Mouse (Mus musculus) lung, adult 18-20 months (tissue): ENCODE data around the gene Zranb1.

Experiments used
- DNase-seq, 2 experiments: peaks; one replicate each; pipeline ENCODE4 v3.0.0; 2022; ENCODE audit warnings: mixed read lengths in 2 of 2

Zranb1 gene

DNA sequence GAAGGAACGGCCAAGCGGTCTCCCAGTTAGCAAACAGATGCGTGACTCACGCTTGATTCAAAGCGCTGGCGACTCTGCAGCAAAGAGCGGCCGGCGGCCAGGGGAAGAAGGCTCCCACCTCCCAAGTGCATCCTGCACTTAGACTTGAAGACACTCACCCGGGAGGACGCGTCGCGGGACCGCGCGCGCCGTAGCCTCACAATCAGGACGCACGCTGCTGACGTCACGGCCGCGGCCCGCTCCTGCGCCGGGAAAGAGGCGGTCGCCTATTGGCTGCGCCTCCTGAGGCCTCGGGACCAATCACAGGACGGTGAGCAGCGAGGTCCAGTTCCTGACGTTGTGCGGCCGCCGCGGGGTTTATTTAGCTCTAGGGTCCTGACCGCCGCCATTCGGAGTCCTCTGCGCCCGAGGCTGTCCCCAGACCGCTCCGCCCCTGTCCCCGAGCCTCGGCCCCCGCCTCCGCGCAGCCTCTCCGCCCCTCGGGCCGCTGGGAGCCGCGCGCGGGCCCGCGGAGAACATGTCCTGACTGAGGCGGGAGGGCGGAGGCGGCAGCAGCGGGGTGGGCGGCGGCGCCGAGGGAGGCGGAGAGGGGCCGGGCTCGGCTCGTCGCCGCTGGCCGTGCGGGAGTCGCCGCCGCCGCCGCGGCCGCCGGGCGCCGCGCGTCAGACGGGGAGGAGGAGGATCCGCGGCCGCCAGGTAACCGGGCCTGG lies at the start of gene Zranb1:
Gene Zranb1, plus strand, starts transcription at position 293 of the 710 bp plus-strand sequence.
- DNase-seq = peak; percentile 98

DNA sequence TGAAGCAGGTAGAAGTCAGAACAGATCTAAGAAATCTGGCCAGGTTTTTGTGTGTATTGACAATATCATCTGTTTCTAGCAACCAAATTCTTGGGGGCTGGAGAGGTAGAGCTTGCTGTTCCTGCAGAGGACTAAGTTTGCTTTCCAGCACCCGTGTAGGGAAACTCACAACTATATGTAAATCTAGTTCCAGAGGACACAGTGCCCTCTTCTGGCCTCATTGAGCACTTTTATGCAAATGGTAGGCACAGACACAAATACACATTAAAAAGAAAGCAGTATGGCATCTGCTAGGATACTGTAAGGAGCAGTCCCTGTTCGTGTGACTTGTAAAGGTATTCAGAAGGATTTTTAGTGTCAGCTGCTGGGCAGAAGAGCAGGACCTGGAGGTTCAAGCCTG lies 48.6 kb upstream of the Zranb1 start:
- no peak for DNase-seq

DNA sequence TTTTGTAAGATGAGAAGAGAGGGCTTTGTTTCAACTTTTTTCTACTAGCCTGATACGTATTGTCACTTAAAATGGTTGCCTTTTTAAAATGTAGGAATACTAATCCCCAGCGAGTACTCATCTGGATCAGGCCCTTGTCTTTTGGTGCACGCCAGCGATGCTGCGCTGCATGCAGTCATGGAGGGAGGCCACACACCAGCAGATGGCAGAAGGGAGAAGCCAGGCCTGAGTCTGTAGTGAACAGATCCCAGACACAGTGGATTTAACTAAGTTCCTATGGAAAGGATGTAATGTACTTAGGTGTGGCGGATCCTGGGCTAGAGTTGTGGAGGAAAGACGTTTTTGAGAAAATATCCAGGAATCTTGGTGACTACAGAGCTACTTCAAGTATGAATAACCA lies 46.9 kb upstream of the Zranb1 start:
- DNase-seq = no peak

DNA sequence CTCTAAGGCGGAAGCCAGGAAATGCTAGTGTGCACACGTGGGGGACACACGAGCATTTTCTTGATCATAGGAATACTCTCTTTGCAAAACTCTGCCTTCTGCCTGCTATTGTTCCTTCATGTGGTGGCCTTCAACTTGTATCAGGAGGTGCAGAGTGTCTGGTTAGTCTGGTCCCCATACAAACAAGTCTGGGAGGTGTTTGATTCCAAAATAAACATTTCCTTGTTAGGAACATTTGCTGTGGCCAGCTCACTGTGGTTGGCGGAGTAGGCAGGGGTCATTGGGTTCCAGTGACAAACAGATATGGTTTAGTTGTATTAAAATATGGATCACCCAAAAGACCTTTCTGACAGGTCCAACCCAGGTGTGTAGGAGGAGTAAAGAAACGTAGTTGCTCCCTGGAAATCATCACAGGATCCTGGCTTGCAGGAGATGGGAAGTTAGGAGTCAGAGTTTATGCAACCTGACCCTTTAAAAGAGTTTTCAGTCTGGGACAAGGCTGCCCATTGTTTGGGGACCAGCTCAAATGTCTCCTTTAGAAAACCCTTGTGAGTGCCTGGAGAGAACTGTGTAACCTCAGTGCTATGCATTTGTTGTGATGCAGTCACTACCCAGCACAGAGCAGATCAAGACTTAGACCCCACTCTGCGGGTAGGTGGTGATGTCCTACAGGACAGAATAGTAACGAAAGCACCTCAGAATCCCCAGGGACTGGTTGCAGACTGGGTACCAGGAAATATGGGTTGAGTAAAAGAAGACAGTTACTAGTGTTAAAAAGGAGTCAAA lies 43.7 kb upstream of the Zranb1 start:
- peak; percentile 20 to 36 for DNase-seq

DNA sequence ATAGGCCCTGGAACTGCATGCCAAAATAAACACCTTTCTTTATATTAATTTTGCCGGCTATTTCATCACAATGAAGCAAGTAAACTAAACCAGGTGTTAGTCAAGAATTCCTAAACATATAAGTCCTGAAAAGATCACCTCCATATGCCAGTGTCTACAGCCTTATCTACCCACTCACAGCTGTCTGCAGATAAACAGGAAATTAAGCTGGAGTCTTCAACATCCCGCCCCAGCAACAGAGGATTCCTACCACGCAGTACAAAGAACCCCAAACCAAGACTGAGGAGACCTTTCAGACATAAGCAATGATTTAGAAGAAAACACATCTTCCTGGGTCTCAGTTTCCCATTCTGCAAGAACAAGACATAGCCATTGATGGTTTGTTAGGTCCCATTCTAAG lies 42.9 kb upstream of the Zranb1 start:
- DNase-seq = no peak

DNA sequence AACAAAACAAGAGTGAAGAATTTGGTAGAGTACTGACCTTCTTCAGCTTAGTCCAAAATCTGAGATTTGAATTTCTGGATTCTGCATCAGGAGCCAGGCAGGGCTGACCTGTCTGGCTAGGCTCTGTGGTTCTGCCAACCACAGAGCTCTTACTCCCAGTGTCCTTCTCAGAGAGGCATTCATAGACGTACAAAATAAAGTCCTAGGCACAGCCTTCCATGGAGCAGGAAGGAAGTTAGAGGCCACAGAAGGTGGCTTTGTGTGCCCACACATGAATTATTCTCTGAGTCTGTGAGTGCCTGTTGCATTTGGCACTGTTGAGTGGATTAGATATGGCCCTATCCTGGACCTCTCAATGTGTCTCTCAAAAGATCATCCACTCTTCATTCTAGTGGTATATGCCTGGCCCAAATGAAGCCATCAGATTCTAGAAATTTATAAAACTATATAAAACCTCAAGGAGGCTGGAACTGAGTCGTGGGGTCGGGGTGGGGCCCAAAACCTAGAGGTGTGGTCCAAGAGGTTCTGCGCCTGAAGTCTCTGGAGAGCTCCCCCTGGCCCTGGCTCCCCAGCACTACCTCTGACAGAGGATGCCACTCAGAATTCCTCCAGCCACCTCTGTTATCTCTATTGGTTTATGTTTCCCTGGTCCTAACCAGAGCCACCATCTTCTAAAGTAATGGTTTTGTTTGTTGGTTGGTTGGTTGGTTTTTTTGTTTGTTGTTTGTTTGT lies 42.3 kb upstream of the Zranb1 start:
- no peak for DNase-seq

DNA sequence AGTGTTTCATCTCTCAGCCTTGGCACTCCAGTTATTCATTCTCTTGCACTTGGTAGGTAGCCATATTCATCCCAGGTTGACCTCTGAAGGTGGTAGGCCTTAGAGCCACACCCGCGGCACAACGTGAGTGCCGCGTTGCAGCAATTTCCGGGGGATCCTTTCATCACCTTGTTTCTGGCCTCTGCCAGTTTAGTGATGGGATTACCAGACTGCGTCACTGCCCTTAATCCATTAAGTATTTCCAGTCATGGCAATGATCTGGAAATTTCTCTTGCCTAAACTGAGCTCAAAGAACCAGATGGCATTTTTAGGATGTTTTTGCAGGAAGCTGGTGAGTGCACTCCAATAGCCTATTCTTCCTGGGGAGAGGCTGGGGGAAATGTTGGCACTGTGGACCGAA lies 41.3 kb upstream of the Zranb1 start:
- no peak for DNase-seq

DNA sequence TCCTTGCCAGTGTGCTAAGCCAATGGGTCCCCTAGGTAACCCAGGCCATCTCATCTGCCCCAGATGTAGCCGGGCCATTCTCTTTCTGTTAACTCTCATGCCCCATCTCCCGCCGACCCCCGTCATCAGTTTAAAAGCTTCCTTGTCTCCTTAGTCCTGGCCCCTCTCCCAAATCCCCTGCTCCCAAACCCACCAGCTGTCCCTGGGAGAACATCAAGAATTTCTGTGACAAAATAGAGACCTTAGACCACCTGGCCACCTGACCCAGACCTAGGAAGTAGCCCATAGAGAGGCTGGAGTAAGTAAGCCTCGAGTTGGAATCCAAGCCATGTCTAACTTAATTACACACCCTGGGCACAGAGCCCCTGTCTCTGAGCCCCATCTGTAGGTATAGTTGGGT lies 40.7 kb upstream of the Zranb1 start:
- DNase-seq = no peak

DNA sequence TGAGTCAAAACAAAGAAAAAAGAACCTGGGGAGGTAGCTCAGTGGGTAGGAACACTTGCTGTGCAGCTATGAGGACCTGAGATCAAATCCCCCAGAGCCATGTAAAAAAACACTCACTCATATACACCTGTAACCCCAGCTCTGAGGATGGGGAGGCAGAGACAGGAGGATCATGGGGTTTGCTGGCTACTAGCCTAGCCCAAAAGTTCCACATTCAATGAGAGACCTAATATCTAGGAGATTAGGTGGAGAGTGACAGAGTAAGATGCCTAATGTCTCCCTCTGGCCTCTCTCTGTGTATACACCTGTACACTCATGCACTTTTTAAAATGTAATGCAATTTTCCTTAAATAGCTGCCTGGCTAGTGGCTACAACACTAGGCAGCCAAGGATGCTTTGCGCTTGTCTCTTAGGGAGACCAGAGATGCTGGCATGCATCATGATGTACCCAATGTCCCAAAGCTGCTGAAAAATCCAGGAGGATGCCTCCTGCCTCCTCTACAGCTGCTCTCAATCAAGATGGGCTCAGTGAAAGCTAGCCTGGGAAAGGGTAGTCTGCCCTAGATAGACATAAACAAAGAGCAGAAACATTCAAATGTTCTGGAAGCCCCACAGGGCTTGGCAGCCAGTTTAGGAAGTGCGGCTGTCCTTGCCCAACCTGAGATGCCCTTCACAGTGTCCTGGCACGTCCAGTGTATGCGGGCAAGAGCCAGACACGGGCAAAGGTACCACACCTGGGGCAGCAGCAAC lies 39.2 kb upstream of the Zranb1 start:
- no peak for DNase-seq

DNA sequence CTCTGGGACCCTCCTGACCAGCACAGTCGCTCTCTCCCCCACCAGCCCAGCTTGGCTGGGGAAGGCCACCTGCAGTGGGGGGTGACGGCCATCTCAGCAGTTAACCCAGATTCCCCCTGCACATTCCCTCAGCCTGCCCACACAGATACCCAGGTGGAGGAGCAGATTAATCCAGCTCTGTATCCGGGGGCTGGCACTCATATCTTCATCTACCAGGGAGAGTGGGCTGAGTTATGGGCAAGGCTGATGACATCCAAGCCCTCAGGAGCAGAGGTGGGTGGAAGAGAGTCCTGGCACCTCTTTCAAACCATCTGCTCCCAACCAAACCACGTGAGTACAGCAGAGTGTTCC lies 38.7 kb upstream of the Zranb1 start:
- DNase-seq = no peak

DNA sequence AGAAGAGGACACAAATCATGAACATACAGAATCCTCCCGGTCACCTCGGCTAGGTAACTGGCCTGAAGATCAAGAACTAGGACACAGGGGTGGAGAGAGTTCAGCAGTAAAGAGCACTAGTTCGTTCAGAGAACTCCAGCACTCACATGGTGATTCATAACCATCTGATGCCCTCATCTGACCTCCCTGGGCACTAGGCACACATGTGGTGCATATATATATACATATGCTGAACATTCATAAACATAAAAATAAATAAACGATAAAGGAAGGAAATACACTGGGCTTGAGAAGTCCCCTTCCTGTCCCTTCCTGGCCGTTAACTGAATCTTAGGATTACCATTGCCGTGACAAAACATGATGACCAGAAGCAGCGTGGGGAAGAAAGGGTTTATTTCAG lies 38.1 kb upstream of the Zranb1 start:
- DNase-seq = no peak

DNA sequence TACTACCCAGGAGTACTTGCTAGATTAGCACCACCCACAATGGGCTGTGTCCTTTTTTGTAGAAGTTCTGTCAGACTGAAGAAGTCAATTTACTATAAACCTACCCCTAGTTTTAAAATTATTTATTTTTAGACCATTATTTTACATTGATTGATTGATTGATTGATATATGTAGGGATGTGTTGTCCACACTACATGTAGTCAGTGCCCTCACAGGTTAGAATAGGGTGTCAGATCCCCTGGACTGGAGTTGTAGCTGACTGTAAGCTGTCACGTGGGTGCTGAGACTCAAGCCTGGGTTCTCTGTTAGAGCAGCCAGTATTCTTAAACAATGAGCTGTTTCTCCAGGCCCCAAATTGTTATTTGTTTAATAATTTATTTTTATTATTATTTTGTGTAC lies 37.6 kb upstream of the Zranb1 start:
- DNase-seq = no peak

DNA sequence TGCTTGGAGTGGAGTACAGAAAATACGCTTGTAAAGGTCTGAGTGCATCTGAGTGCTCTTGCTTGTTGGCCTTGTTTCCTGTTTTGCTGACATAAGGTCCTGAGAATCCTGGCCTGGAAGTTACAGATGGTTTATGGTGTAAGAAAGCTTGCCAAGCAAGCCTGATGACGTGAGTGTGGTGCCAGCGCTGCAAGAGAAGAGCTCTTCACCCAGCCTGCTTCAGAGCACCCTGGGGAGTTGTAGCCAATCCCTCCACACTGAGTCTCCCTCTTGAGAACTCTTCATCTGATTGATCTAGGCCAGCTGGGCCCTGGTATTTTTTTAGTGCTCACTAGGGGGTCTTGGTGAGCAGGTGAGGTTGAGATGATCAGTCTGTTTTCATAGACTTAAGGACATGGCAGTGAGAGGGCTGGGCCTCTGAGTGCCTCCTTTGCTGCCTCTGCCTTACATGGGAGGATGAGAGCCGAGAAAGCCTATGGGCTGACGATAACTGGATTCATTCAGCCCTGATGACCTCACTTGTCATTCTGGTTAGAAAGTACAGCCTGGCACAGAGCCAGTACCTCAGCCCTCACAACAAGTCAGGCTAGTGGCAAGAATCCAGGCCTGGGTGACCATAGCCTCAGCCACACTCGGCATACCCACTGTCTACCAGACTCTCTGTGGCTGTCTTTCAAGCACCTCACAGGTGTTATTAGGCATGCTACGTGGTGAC lies 35.9 kb upstream of the Zranb1 start:
- peak; percentile 71 to 80 for DNase-seq

DNA sequence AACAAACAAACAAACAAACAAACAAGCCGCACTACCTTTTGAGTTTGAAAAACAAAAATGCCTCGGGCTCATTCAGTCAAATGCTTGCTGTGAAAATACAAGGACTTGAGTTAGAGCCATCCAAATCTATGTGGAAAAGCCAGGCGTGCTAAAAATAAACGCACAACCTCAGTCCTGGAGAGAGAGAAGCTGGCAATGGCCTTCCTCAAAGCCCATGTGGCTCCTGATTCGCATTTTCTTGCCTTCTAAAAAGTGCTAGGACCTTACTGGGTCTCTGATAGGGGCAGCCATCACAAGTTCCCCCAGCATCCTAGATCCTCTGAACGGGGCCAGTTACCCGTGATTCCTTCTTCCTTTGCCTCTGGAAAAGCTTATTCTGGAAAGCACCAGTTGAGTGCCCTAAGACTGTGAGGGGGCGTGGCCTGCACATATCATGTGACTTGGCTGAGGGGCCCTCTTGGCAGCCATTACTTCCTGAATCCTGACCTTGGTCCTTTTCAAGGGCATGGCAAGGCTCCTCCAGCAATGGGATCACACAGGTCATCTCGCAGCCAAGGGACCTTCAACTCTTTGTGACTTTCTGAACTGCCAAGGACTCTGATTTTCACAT lies 34.6 kb upstream of the Zranb1 start:
- DNase-seq = no peak

DNA sequence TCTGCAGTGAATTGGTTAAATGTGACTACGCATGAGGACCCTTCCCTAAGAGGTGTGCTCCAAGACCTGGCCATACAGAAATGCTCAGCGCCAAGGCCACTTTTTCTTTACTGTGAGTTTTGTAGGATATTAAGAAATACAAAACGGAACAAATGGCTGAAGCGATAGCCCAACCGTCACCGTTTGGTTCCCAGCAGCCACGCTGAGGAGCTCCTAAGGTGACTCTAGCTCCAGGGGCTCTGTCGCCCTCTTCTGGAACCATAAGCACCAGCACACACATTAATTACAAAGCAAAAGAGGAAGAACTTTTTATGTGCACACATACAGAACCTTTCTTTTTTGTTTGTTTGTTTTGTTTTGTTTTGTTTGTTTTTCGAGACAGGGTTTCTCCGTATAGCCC lies 33.7 kb upstream of the Zranb1 start:
- no peak for DNase-seq

DNA sequence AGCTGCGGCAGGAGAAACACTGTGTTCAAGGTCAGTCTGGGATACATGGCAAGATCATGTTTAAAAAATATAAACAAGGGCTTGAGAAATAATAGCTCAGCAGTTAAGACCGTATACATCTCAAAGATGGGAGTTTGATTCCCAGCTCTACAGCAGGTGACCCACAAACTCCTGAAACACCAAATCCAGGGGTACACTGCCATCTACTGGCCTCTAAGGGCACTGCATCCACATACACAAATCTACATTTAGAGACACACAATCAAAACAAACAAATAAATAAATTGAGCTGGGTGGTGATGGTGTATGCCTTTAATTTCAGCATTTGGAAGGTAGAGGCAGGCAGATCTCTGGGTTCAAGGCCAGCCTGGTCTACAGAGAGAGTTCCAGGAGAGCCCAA lies 32.7 kb upstream of the Zranb1 start:
- peak in 1 of 2 experiments; percentile 15 for DNase-seq

DNA sequence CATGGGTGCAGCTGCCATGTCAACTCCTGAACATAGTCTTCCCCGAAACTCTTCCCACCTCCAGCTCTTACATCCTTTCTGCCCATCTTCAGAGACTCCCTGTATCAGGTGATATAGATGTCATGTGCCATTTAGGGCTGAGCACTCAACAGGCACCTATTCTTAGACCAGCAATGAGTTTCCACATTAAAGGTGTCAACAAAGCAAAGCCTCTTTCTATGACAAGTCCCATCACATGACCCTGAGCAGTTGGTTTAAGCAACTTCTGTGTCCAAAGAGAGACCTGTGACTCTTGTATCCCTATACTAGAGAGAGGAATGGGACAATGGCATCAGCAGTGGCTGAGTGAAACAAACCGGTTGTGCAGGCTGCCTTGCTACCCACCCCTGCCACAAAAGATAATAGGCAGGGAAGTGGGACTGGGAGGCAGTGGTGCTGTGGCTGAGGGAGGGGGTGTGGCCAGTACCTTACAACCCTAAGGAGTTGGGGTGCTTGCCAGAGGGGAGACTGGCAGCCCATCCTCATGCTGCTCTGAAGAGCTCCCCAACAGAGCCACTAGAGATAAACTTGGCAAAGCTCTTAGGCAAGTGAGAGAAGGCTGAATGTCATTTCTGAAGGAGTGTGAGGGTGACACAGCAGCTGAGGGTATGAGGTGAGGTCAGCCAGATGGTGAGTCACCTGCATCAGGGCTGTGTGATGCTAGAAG lies 30.0 kb upstream of the Zranb1 start:
- peak; percentile 30 to 45 for DNase-seq

DNA sequence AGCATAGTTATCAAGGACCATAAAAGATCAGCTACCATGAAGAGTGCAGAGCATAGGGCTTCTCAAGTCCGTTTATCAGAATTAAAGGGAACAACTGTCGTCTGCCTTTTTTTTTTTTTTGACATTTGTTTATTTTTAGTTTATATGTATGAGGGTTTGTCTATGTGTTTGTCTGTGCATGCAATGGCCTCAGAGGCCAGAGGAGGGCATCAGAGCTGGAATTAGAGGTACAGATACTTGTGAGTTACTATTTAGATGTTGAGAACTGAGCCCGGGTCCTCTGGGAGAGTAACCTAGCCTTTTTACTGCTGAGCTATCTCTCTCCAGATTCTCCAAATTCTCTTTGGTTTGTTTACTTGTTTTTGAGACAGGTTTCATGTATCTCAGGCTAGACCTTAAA lies 27.1 kb upstream of the Zranb1 start:
- DNase-seq = no peak

DNA sequence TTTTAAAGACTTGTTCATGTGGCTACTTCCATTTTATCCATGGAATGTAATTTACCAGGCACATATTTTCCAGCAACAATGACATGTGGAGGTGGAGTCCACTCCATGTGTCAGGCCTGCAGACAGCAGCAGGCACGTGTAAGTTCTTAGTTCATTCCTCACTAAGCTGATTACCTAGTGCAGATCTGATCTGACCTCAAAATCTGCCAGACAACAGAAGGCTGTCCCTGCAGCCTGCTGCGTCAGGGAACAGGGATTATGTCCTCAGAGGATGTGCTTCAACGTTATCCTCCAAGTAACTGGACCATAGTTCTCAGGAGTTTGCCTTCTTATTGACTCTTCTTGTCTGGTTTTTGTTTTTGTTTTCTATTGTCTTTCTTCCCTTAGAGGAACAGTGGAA lies 9.0 kb upstream of the Zranb1 start:
- no peak for DNase-seq

DNA sequence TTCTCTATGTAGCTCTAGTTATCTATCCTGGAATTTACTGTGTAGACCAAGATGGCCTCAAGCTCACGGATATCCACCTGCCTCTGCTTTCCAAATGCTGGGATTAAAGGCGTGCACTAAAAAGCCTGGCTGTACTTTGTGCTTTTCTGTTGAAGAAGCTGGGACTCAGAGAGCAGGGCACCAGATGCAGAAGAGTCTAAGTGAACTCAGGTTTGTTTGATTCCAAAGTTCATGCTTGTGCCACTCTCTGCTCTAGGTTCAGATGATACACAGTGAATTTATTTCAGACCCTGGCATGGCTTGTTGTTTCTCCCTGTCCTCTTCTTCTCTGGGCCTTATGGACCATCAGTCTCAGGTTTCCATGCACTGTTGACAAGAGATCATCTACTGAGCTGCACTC lies 5.7 kb upstream of the Zranb1 start:
- no peak for DNase-seq

DNA sequence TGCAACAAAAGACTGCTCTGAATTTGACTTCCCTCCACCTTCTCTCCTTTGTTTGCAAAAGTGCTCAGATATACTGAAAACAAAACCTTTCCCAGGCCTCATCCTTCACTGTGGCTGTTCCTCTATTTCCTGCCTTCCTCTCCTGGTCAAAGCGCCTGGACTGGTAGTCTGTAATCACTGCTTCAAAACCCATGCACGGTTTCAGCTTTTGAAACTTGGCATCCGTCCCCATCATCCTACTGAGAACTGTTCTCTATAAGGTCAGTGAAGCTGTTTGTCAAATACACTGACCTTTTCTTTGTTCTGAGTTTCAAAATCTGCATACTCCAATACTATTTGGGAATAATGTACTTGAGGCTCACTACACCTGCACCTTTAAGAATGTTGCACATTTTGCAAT lies 3.7 kb upstream of the Zranb1 start:
- DNase-seq = peak in 1 of 2 experiments; percentile 25
